Mouse (Mus musculus): ENCODE data around the gene Hal. TPM values are rescaled to one million over a fixed set of nuclear protein-coding genes. Genes with fewer than 3 reads are reported as not detected.

The Hal gene
- total and polyA plus RNA-seq, 3 experiments = 0.76 TPM; not detected in 2

Other genes starting within 250 kb of the Hal start
- gene Elk3, start 177.6 kb upstream of the Hal start, total RNA-seq (2012; rRNA removed) = 22.3 and 25.8 TPM in 2 replicates
- 20.1 and 25.3 TPM in 2 replicates for gene Elk3, start 177.6 kb upstream of the Hal start, total RNA-seq (2014; rRNA removed)
- gene Elk3, start 177.6 kb upstream of the Hal start, polyA plus RNA-seq (2012; ENCODE audit: insufficient read length, low read depth) = 35.6 and 37.0 TPM in 2 replicates
- gene Lta4h, start 35.4 kb upstream of the Hal start, total RNA-seq (2012; rRNA removed) = 118 and 120 TPM in 2 replicates
- gene Lta4h, start 35.4 kb upstream of the Hal start, total RNA-seq (2014; rRNA removed) = 155 and 160 TPM in 2 replicates
- 99.6 and 104 TPM in 2 replicates for gene Lta4h, start 35.4 kb upstream of the Hal start, polyA plus RNA-seq (2012; ENCODE audit: insufficient read length, low read depth)
- 4.6 and 8.4 TPM in 2 replicates for gene Amdhd1, start 51.3 kb downstream of the Hal start, total RNA-seq (2012; rRNA removed)
- 2.4 and 3.3 TPM in 2 replicates for gene Amdhd1, start 51.3 kb downstream of the Hal start, total RNA-seq (2014; rRNA removed)
- gene Amdhd1, start 51.3 kb downstream of the Hal start, polyA plus RNA-seq (2012; ENCODE audit: insufficient read length, low read depth) = 2.3 and 2.4 TPM in 2 replicates
- gene Ccdc38, start 51.9 kb downstream of the Hal start, total RNA-seq (2012; rRNA removed) = 6.6 and 9.2 TPM in 2 replicates
- gene Ccdc38, start 51.9 kb downstream of the Hal start, total RNA-seq (2014; rRNA removed) = 47.3 and 55.8 TPM in 2 replicates
- 17.9 and 22.2 TPM in 2 replicates for gene Ccdc38, start 51.9 kb downstream of the Hal start, polyA plus RNA-seq (2012; ENCODE audit: insufficient read length, low read depth)
- gene Snrpf, start 100.9 kb downstream of the Hal start, total RNA-seq (2012; rRNA removed) = 184 and 191 TPM in 2 replicates
- 186 and 207 TPM in 2 replicates for gene Snrpf, start 100.9 kb downstream of the Hal start, total RNA-seq (2014; rRNA removed)
- gene Snrpf, start 100.9 kb downstream of the Hal start, polyA plus RNA-seq (2012; ENCODE audit: insufficient read length, low read depth) = 144 and 159 TPM in 2 replicates
- not detected in 2 replicates for gene Ntn4, start 151.9 kb downstream of the Hal start, total RNA-seq (2012; rRNA removed)
- not detected in 2 replicates for gene Ntn4, start 151.9 kb downstream of the Hal start, total RNA-seq (2014; rRNA removed)
- not detected in 2 replicates for gene Ntn4, start 151.9 kb downstream of the Hal start, polyA plus RNA-seq (2012; ENCODE audit: insufficient read length, low read depth)

Data from CH12.LX (cell line).